Mouse (Mus musculus): ENCODE measurements around the gene Slc18a3.

Gene Slc18a3

DNA sequence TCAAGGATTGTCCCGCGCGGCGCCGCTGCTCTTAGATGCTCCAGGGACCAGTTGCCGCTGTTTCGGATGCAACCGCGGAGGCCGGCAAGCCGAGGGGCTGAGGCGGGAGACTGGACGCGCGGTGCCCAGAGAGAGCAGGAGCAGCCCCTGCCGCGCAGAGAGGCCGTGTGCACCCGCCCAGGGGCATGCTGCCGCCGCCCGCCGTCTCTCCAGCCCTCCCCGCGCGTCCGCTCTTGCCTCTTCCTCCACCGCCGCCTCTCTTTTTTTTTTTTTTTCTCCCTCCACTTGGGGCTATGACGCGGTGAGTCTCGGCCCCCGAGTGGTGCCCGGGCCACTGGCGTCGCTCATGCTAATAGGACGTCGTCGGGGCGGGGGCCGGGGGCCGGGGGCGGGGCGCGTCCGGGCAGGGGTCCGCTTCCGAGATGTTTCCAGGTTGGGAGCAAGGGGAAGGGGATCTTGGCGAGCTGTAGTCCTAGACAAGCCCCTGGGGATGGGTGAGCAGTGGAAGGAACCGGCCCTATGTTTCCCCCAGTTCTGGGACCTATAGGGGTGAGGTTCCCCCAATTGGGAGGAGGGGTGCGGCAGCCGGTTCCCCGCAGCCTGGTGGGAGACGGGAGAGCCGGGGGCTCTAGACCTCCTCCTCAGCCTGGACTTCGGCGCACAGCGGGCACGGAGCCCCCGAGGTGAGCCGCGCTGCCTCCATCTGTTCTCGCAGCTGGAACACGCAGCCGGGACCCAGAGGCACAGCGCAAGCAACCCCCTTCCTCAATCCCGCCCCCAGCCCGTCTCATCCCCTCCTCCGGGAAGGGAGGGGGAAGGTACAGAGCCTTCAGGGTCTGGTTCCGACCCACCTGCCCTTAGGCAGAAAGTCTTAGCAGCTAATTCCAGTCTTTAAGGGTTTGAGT, at the start of gene Slc18a3:
TSS of gene Slc18a3 (minus strand) at position 250 of the 905 bp plus-strand sequence.
- no peak for DNase-seq

DNA sequence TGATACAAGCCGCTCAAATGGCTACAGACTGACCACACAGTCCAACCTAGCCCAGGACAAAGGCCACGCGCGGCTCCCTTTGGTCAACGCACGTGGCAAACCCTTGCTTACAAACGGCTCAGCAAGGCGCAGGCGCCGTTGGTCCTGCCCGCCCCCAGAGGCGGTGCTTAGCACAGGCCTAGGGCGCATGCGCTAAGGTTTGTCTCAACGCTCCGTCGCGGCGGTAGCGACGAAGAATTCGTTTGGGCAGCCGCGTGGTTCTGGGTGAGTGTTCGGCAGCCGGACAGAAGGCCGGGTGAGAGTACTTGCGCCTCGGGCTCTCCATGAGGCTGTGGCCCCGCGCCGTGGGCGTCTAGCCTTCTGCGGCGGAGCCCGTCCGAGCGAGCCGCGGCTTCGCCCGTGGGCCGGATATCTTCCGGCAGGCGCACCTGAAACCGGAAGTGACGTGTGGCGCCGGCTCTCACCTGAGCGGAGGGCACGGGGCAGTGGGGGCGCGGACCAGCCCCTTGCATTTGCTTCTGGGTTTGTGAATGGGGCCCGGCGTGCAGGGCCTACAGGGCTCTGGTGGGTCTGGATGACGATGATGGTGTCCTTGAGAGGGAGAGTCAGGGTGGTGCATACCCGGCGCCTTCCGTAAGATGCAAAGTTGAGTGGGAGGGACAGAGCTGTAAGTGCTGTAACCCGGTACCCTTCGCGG, 48.8 kb upstream of the Slc18a3 start, which contains the start of gene Ercc6:
TSS of gene Ercc6 (plus strand) at position 186 of the 697 bp plus-strand sequence.
- peak; percentile 96 to 97 for DNase-seq

DNA sequence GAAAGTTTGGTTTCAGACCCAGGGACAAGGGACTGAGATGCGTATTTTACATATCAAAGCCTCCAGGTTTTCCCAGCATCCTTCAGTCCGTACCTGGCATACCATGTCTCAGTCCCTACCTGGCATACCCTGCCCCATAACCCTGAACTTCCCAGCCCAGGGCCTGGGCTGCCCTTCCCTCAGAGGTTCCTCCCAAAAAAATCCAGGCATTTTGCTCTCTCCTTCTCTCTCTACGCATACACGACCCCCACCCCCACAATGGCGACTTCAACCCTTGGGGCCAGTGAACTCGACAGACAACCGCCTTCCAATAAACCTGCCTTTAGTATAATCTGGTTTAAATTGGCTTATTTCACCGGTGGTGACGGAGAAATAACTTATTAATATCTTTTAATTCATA, 48.3 kb upstream of the Slc18a3 start:
- DNase-seq: no peak

DNA sequence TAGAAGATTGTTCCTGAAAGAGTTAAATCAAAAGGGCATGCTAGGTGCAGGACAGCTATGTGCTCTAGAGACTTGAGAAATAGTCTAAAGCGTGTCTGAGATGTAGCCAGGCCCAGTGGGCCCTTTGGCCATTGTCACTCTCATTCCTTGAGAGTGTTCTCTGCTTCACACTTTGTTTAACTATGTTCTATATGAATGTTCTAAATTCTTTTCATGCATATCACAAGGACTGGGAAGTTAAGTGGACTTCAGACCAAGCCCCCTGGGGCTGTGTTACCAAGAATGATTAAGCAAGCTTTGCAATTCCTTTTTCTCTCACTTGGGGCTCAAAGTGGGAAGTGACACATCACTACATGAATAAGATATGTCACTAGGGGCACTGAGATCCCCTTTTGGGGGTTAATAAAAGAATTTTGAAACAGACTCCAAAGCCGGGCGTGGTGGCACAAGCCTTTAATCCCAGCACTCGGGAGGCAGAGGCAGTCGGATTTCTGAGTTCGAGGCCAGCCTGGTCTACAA, 44.9 kb upstream of the Slc18a3 start:
- no peak for DNase-seq

DNA sequence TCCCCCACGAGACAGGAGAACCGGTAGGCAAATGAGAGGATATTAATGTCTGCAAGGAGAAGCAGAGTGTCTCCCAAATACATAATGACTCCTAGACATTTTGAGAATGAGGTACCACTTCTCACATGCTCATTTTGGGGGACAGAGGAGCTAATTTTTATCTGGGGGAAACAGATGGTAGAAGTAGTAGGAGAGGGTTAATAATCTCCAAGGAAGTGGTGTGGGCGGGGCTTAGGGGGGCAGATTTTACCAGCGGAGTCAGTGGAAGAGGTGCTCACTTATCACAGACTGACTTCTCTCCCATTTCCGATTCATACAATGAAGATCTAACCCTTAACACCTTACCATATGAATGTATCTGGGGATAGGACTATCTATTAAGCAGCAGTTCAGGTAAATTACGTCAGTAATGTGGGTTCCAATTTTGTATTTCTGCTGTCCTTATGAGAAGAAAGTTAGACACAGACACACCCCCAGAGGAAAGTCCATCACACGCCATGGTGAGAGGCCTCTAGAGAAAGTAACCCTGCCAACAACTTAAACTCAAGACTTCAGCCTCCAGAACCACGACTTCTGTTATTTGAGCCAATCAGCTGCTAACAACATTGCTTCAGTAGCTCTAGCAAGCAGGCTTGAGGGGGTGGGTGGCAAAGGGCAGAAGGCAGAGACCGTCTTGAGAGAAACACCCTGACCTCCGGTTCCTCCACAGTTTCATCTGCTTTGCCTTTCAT, 43.6 kb upstream of the Slc18a3 start:
- DNase-seq: no peak

DNA sequence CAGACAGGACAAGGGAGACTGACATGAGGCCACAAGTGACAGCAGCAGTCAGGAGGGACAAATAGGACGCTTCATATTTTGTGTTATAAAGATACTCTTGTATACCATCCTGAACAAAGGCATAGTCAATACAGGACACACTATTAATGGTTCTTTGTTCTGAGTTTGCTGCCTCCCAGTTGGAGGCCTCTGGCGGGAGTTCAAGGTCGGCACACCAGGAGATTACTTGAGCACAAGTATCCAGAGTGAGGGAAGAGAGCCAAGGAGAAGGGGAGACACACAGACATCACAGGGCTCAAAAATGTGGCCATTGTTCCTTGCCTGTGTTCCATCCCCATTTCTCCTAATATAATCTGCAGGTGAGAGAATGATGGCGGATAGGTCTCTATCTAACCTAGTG, 42.6 kb upstream of the Slc18a3 start:
- no peak for DNase-seq

DNA sequence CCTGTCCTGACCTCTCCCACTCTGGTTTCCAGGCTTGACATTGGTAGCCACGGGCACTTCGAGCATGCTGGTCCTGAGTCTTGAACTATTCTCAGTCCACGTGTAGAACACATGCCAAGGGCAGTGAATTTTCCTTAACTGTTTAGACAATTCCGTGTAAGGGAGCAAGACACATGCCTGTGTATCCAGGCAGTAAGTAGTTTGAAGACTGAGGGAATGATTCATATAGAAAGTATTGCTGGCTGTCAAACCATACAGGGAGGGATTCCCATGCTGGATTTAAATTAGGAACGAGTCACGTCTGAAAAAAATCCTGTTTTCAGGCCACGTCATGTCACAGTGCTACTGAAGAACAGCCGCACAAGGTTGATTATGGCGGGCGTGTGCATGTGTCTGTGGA, 41.7 kb upstream of the Slc18a3 start:
- DNase-seq: no peak

DNA sequence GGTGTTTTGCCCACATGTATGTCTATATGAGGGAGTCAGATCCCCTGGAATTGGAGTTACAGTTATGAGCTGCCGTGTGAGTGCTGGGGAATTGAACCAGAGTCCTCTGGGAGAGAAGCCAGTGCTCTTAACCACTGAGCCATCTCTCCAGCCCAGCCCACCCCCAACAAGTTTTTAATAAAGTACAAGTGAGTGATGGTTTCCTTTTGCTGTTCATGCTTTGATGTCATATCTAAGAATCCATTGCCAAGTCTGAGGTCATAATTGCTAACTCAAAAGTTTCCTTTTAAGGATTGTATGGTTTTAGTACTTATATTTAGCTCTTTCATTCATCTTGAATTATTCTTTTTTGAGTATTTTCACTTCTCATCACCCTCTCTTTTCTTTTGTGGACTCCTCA, 39.2 kb upstream of the Slc18a3 start:
- DNase-seq: no peak

DNA sequence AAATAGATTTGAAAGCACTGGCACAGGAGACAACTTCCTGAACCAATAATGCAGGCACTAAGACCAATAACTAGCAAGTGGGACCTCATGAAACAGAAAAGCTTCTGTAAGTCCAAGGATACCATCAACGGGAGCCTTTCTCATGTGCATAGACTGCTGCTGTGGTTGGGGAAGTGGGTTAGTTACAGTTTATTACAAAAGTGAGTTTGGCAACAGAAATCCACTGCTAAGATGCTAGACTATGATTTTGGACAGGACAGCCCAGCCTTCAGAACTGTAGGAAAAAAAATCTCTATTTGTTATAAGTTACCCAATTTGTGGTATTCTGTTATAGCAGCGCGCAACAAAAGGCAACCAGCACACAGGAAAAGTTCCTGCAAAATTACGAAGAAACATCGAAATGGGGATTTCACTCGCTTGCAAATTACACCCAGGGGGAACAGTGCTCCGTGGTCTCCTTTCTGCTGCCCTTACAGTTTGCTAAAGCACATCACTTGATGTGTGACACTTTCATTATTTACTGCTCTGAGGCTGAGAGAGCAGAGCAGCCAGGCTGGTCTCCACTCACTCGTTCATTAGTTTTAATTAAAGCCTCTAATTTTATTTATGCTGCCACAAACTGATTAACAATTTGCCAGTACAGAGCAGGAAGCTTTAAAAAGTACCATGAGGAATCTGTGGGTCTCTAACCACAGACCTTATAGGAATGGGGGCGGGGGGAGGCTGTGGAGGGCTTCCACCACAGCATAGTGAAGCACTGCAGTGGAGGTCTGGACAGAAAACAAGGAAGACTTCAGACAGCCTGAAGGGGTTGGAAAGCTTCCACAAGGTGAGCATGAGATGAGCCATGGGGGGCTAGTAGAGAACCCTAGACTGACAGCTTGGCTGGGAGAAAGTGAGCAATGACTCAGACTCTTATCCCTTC, 38.4 kb upstream of the Slc18a3 start:
- DNase-seq: no peak

DNA sequence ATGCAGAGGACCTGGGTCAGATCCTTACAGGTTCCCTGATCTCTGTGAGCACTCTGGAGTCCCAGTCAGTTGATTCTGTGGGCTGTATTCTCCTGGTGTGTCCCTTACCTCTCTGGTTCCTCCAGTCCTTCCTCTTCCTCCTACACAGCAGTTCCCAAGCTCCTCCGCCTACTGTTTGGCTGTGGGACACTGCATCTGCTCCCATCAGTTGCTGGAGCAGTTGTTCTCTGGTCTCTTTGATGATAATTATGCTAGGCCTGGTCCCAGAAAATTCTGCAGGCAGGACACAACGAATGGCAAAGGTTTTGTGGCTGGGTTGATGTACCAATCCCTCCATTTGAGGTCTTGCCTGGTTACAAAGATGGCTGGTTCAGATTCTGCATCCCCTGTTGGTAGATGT, 36.7 kb upstream of the Slc18a3 start:
- DNase-seq: no peak

DNA sequence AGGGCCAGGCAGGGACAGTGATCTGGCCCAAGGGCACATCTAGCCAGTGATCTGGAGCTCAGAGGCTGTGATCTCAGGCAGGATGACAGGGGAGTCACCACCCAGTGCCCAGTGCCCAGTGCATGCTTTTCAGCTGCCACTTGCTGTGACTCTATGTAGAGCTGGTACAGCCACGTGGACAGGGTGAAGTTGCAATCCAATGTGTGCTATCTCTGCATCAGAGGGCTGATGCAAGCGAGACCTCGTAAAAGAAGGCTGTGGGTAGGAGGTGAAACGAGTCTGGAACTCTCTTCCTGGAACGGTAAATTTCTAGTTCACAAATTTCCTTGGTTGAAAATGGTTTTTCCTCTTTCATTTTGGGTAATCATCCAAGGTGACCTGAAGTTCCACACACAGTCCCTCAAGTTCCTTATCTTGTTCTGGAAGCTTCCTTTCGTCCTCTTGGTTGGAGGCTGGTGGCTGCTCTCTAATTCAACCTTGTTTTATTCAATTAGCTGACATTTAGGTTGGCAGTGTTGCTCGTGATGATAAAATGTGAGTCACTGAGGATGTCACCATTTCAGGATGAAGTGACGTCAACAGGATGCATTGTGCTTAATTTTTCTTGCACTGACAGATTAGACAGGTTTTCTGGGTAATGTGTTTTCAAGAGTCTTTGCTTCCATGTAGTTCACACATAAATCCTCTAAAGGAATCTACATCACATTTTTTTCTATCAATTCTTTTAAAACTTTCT, 31.6 kb upstream of the Slc18a3 start:
- DNase-seq: no peak

DNA sequence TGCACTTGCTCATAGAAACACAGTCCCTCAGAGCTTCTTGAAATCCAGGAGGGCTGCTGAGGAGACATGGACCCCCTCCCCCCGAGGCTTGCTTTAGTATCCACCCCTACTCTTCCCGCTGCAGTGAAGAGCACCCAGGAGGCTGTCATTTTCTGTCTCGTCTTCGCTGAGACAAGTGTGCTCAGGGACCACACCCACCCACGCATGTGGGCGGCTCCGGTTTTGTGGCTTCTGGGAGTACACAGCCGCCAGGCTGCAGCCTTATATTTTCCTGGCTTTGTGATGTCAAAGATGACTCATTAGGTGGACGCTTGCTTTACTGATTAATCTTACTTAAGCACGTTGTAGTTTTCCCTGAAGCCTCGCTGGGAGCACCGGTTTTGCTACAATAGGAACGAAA, 27.9 kb upstream of the Slc18a3 start:
- peak; percentile 16 to 28 for DNase-seq

DNA sequence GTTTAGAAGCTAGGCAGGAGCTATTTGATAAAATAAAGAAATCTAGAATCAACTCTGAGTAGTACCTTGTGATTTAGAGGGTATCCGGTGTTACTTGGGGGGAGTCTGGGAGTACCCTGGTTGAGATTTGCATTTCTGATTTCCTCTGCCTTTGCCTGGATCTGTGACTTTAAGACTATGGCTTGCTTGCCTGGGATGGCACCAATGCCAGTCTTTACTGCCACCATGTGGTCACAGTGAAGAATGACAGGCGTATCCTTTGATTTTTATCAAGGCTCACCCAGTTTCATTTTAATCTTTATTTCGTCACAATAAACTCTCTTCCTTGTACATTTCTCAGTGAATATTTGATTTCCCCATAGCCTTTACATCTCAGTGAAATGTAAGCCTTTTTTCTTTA, 17.4 kb upstream of the Slc18a3 start:
- peak; percentile 32 to 34 for DNase-seq

DNA sequence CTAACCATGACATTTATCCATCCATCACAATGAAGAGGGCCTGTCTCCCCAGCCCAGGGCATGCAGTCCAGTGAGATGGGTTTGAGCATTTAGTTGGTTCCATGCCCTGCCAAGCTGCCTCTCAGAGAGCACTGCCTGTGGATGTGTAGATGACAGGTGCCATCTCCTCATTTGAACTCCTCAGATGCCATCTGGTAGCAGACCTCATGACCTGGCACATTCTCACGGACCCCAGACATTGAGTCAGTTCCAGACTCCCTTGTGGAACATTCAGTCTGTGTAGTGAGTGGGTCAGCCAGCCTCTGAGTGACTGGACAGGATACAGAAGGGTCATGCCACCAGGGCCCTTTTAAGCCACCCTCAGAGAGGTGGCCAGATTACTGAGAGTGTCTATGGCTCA, 12.9 kb upstream of the Slc18a3 start:
- no peak for DNase-seq

DNA sequence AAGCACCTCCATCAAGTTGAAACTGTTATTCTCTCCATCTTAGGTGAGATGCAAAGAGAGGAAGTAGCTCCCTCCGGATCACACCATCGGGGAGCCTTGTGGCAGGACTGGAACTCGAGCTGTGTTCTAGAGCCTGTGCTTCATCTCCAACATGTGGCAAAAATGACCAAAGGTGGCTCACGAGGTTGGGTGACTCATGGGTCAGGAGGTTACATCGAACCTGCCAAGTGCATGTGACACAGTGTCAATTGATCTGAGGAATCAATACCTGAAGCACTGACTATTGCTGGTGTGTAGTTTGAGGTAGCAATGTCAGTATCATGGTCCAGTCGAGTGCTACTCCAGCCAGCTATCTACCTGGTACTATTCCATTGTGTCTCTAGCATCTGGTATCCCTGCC, 11.9 kb upstream of the Slc18a3 start:
- DNase-seq: no peak

DNA sequence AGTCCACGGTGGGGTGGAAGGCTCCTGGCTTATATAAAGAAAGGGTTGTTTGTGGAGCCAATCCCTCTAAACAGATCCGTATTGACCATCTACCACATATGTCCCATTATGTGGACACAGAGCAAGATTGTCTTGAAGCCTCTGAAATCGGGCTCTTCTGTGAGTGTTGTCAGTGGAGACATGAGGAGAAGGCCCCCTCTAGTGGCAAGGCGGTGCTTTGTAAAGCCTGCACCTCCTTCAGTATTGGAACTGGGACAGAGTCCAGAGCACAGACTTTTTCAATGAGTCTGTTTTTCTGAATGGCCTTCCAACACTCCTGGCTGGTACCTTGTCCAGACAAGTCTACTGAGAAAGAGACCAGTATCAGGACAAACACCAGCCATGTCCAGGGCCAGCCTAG, 8.3 kb upstream of the Slc18a3 start:
- peak; percentile 10 to 34 for DNase-seq

DNA sequence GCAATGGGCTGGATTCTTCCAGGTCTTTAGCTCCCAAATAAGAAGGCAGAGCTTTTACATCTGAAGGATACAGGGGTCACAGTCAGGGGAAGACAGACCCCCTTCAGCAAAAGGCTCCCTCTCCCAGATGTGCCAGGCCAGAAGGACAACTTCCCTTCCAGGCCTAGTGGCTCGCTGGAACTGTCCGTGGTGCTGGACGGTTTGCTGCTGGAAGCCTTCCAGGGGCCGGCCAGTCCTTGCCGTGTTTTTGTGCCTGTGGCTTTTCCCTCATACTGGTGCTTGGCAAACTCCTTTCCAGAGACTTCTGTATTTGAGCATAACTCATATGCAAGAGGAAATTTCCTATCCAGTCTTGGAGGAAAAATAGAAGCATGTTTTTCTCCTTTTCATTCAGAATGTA, 3.0 kb upstream of the Slc18a3 start:
- DNase-seq: no peak

DNA sequence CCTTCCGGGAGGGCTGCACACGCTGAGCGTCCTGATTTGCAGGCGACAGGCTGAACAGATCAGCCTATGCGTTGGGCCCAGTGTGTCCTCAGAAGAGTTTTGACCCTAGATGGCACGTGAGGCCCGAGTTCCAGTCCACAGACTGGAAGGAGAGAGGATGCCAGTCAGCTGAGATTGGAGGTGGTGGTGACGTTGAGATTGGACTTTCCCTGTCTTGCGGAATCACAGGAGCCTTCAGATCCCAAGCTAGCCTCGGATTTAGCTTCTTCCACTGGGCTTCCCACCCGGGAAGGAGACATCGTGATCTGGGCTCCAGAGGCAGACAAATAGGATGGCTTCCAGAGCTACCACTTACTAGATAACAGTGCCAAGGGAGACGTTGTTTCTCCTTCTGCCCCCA, 1.2 kb upstream of the Slc18a3 start, which contains the start of gene Chat:
TSS of gene Chat (minus strand) at position 101 of the 400 bp plus-strand sequence.
- DNase-seq: no peak

DNA sequence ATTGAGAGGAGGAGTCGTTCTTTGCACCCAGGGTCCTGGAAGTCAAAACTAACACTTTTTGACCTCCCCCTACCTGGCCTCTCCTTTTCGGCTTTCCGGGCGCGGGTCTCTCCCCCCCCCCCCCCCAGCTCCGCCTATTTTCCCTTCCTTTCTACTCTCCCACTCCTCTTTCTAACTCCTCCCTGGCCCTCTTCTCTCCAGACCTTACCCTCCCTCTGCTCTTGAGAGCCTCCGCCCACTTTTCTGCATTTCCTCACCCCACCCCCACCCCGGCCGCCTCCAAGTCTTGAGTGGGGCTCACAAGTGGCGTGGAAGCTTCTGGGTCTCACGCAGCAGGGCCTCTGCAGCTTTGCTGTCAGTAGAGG, 838 bp upstream of the Slc18a3 start:
- no peak for DNase-seq

DNA sequence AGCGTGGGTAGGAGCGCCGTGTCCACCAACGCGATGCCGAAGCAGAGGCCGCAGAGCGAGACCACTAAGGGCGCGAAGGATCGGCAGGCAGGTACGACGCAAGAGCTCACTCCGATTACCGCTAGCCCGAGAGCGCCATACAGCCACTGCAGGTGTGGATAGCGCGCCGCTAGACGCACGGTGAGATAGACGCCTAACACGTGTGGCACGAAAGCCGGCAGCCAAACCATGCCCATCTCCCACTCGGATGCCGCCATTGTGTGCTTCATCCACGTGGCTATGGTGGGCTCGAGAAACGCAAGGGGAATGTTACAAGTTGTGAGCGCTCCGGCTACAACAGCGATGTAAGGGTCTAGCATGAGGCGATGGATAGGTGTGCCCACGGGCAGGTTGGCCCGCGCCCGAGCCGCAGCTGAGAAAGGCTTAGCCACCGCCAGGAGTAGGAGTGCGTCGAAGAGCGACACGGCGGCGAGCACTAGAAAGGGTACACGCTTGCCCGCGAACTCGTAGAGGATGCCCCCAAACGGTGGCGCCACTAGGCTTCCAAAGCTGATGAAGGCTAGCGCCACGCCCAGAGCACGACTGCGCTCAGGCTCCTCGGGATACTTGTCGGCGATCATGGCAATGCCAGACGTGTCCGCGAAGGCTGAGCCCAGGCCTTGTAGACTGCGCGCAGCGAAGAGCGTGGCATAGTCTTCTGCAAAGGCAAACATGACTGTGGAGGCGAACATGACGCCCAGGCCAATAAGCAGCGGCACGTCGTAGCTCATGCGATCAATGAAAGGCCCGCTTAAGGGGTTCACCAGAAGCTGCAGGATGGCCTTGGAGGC, 1.2 kb downstream of the Slc18a3 start:
- DNase-seq: no peak
